Mouse (Mus musculus) adrenal gland, adult 2 months (tissue): ENCODE results near the gene Ppan. TPM values are rescaled to one million over a fixed set of nuclear protein-coding genes. Genes with fewer than 3 reads are reported as not detected.
A peak's percentile ranks its signal among the peaks of the same experiment; 100 is the strongest.

Source experiments
- DNase-seq: peaks from one replicate; pipeline ENCODE4 v3.0.0; 2021
- polyA plus RNA-seq: library from polyadenylated mRNA; depleted of rRNA; stranded (reverse); fragments of >200 nt; gene quantifications from 2 replicates; pipeline ENCODE4 v1.2.3, GENCODE M21; 2012
- total RNA-seq, 2 experiments: library from RNA; stranded (reverse); gene quantifications; 2 replicates each; pipeline ENCODE4 v1.2.3; 2021

The Ppan gene
- total and polyA plus RNA-seq, 3 experiments = 27.6 to 140 (median 44.4) TPM

DNA sequence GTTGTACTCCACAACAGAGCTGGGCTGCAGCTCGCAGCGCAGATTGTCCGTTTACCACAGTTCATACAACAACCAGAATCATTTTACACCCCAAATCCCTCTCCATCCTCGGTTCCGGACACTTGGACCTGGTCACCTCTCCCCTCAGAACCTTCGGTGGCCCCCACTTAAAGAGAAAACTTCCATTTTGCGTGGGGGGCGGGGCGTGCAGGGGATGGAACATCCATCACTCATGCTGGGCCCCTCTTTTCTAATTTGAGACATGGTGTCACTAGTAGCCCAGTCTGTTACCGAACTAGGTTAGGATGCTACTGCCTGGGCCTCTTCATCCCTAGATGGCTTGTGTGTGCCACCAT lies 9.3 kb upstream of the Ppan start:
- no peak for DNase-seq

GRCm38 (mm10) chr9:20879097-20879792 lies 8.7 kb upstream of the Ppan start, which contains the start of gene Angptl6:
Angptl6 (minus strand) TSS chr9:20879727.
- DNase-seq = no peak

DNA sequence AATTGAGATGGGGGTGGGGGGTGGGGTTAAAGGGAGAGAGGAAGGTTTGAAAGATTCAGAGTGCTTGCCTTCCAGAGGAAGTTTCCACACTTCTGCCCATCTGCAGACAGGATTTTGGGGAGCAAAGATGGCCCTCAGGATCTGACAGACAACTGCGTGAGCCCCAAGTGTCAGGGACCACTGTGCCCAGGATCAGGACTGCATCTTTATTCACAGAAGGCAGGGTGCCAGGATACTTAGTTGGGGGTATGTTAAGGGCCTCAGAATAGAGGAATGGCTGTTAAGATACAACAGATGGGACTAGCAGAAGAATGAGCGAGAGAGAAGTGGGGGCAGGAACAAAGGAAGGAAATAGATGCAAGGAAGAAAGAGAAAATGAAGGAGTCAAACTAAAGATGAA lies 1.4 kb upstream of the Ppan start:
- no peak for DNase-seq

GRCm38 (mm10) chr9:20887191-20887590 lies 784 bp upstream of the Ppan start:
- DNase-seq = no peak

GRCm38 (mm10) chr9:20888386-20888765 lies 401 bp downstream of the Ppan start:
- DNase-seq = no peak

DNA sequence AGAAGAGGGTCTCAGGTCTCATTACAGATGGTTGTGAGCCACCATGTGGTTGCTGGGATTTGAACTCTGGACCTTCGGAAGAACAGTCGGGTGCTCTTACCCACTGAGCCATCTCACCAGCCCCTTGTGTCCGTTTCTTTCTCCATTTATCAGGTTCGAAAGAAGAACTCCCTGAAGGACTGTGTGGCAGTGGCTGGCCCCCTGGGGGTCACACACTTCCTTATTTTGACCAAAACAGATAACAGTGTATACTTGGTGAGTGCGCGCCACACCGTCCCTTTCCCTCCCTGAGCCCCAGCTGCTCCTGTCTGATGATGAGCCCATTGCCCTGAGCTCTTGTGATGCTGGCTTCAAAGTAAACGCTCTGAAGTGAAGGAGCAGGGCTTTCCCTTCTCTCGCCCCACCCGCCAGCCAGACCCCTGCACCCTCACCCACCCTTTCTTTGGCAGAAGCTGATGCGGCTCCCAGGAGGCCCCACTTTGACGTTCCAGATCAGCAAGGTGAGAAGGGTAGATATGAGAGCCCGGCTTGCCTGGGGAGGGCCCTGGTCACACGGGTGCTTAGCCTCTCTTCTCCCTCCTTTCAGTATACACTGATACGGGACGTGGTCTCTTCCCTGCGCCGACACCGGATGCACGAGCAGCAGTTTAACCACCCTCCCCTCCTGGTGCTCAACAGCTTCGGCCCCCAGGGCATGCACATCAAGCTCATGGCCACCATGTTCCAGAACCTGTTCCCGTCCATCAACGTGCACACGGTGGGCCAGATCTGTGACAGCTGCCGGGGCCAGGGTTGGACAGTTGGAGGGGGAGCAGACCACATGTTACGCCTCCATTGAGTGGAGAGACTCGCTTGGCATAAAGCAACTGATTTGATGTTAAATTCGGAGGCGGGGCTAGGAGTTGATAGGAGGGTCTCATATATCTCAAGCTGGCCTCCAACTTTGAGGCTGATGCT lies 1.5 kb downstream of the Ppan start:
- no peak for DNase-seq

GRCm38 (mm10) chr9:20890411-20890810 lies 2.4 kb downstream of the Ppan start:
- no peak for DNase-seq

GRCm38 (mm10) chr9:20891339-20892103 lies 3.5 kb downstream of the Ppan start:
- no peak for DNase-seq

DNA sequence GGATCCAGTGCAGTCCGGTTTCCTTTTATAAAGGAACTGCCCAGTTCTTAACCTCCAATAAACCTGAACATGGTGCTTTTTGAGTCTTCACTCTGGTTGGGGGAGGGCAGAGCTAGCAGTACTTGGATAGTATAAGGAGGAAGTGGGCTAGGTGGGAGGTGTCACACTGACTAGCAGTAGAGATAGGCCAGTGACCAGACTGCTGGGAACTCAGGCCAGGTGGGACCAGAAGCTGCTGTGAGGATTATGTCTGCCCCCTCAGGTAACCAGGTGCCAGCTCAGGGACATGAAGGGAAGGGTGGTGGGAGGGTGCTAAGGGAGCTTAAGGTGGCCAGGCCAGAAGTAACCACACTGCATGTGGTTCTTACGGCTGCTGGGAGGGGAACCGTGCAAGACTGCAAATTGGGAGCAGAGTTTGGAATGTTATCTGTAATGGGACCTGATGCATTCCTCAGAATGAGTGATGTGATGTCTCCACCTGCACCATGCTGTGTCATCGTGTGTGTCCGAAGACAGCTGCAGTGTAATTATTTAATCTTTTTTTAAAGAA lies 4.2 kb downstream of the Ppan start:
- DNase-seq = no peak

DNA sequence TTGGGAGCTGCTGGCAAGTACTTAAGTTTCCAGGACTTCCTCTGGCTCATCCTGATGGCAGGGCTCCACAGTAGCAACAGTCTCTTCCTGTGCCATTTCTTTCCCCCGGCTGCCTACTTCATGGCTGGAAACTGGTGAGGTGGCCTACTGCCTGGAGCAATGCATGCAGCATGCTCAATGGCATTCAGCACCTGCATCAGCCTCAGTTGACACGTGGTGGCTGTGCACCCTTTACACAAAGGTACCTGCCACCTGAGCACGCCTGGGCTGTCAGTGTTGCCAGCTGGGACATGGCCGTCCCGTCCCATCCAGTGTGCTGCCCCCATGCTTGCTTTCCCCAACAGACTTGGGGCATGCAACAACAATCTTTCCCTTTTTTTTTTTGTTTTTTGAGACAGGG lies 5.1 kb downstream of the Ppan start:
- no peak for DNase-seq

GRCm38 (mm10) chr9:20893590-20894343 lies 5.8 kb downstream of the Ppan start:
- DNase-seq = no peak

DNA sequence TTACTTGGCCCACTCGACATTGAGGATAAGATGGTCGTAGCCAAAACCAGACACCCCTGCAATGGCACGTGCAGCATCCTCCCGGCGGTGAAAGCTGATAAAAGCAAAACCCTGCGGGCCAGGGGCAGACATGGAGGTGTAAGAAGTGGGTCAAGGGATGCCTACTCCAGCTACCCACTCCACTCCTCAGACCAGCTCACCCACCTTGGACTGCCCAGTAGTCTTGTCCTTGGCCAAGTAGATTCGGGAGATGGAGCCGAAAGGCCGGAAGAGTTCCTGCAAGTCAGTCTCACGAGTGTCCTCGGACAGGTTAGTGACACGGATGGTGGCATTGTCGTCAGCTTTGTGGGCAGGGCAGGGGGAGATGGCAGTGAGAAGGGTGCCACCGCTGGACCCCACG lies 6.7 kb downstream of the Ppan start:
- DNase-seq = no peak

GRCm38 (mm10) chr9:20895382-20895781 lies 7.4 kb downstream of the Ppan start:
- DNase-seq = no peak

DNA sequence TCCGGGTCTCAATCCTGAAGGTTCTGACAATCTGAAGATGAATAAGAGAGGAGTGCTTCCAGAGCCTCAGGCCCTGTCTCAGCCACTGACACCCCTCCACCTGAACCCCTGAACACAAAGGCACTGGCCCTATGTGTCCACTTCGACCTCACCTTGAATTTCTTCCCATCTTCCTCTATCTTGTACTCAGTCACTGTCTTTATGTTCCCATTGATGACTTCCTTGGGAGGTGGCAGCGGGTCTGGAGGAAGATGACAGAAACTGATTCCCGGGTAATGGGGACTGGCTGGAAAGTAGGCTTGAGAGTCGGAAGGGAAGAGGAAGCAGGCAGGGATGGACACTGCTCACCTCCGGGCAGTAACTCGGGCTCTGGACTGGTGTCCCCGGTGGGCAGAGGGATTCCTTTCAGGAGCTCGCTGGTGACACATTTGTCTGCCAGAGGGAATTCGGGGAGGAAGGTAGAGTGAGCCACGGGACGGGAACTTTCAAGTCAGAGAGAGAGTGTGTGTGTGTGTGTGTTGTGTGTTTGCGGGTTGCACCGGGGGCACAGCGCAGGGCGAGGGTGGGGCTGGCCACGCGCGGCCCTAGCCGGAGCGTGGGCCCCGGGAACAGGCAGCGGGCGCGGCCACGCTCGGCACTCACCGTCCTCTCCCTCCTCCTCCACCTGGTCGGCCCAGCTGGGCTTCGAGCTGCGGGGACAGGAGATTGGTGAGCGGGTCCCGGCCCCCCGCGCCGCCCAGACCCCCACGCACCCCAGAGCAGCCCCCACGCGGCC lies 9.9 kb downstream of the Ppan start:
- no peak for DNase-seq

DNA sequence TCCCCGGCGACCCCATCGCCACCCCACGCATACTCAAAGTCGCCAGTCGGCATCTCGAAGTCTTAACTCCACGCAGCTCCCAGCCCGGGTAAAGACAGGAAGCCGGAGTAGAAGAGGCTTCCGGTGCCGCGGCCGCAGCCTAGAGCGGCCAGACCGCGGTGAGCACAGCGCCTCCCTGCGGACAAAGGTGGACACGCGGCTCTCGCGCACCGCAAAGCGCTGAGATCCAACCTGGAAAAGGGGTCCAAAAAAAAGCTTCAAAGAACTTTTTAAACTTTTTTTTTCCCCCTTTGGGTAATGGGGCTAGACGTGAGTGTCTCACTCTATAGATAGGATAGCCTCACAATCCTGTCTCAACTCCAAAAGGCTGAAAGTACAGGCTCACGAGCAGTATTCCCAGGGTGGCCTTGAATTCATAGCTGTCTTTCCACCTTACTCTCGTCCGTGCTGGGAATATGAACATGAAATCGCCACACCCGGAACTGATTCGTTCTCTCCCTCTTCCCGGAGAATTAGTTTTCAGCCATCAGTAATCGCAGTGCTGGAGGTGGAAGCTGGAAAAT lies 10.6 kb downstream of the Ppan start, which contains the start of gene Eif3g:
Gene Eif3g (minus strand): TSS at position 113 of the 563 bp plus-strand sequence.
- peak; percentile 89 for DNase-seq

GRCm38 (mm10) chr9:20901466-20902173 lies 13.6 kb downstream of the Ppan start:
- peak; percentile 58 for DNase-seq

- DNase-seq = no peak
Observed at GRCm38 (mm10) chr9:20902174-20902491, 14.2 kb downstream of the Ppan start.

- DNase-seq = no peak
Observed at GRCm38 (mm10) chr9:20909948-20910347, 22.0 kb downstream of the Ppan start.

- DNase-seq = peak; percentile 46
Observed at GRCm38 (mm10) chr9:20916160-20916559, 28.2 kb downstream of the Ppan start.

DNA sequence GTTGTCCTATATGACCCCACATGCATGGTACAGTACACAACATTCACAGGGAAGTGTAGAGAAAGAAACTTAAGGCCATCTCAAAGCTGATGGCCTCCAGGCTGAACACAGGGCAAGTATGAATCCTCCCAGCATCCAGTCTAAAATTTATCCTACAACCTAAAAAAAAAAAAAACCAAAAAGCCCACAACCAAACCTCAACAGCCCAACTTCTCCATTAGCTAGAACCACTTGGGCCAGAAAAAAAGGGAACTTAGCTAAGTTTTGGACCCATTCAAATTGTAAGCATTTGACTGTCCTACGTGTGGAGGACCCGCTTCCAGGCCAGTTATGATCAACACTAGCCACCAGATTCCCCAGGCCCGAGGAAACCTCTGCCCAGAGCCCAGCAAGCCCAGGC lies 35.3 kb downstream of the Ppan start:
- DNase-seq = no peak
